Mouse (Mus musculus) embryonic fibroblast, embryonic 13.5 days (primary cell): ENCODE data around the gene A4galt. TPM values are rescaled to one million over a fixed set of nuclear protein-coding genes. Genes with fewer than 3 reads are reported as not detected.

Experiments used
- H3K27ac ChIP-seq: 2 replicates; pipeline ENCODE4 v1.5.1; 2012; ENCODE audit warnings: low read length, control low read depth, inconsistent platforms; ENCODE audit not compliant: insufficient read depth
- H3K4me1 ChIP-seq: 2 replicates; pipeline ENCODE4 v1.6.1; 2011; ENCODE audit warnings: low read length; ENCODE audit not compliant: control insufficient read depth, insufficient read depth
- H3K4me3 ChIP-seq: 2 replicates; pipeline ENCODE4 v1.5.1; 2011; ENCODE audit warnings: mild to moderate bottlenecking, control low read depth, low read length; ENCODE audit not compliant: insufficient read depth
- CTCF ChIP-seq: IDR thresholded peaks from 2 replicates; pipeline ENCODE4 v1.5.1; 2011; ENCODE audit warnings: mild to moderate bottlenecking, control low read depth, low read length, moderate library complexity, borderline replicate concordance; ENCODE audit not compliant: insufficient read depth
- POLR2A ChIP-seq: IDR thresholded peaks from 2 replicates; pipeline ENCODE4 v1.6.1; 2011; ENCODE audit warnings: low read depth, mild to moderate bottlenecking, control low read depth, low read length, moderate library complexity
- polyA plus RNA-seq: library from polyadenylated mRNA; stranded (reverse); fragments of >200 nt; gene quantifications from 2 replicates; pipeline ENCODE4 v1.2.4, GENCODE M21; 2011; ENCODE audit warnings: low read depth; ENCODE audit not compliant: missing spikeins, insufficient read length

A4galt gene
- polyA plus RNA-seq, 1 experiment = 14.0 TPM

DNA sequence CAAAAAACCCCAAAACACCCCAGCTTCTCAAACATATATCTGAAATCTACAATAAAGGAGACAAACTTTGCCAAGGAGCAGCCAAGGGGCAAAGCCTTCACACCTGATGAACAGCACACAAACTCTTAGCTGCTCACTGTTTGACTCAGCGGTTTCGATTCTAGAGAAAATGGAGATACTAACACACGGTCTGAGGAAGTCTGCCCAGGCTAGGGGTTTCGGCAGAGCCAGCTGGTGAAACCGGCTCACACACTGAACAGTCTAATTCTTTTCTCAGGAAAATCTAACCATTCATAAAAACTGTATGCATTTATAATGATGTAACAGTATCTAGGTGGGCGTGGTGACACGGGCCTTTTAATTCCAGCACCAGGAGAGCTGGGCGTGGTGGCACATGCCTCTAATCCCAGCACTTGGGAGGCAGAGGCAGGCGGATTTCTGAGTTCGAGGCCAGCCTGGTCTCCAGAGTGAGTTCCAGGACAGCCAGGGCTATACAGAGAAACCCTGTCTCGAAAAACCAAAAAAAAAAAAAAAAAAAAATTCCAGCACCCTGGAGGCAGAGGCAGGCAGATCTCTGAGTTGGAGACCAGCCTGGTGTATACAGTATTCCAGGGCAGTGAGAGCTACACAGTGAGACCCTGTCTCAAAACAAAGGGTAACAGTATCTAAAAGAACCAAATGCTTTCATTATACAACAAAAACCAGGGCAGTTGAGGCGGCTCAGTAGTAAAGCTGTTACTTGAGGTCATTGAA lies 1.9 kb downstream of the A4galt start:
- no peak overlapping the region for H3K4me3 ChIP-seq
- no peak overlapping the region for H3K27ac ChIP-seq
- no peaks in the 10 kb centered on the region for H3K4me1 ChIP-seq
- TF ChIP-seq POLR2A = no peak

DNA sequence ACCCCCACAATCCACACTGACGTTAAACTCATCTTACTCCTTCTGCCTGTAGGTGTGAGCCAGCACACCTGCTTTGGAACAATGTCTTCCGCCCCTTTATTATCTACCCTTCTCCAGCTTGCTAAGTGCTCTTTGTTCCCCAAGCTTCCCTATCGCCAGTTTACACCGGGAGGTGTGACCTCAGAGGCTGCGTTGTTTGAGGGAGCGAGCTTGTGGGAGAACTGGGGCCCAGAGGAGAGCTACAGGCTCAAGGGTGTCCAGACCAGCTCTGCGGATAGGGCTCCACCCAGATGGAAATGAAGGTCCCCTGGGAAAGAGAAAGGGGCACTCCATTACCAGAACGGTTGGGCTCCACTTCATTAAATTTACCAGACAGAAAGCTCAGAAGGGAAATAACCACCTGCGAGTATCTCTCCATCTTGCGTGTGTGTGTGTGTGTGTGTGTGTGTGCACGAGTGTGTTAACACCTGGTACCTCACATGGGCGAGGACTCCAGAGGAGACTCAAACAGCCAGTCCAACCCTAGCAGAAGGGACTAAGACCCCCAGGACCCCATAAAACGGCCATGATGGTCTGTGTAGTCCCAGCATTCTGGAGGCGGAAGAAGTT lies 3.2 kb downstream of the A4galt start:
- H3K4me1 ChIP-seq = no peaks in the 10 kb centered on the region
- H3K4me3 ChIP-seq = no peak overlapping the region
- no peak for TF ChIP-seq CTCF
- TF ChIP-seq POLR2A = no peak
- H3K27ac ChIP-seq = no peak overlapping the region

DNA sequence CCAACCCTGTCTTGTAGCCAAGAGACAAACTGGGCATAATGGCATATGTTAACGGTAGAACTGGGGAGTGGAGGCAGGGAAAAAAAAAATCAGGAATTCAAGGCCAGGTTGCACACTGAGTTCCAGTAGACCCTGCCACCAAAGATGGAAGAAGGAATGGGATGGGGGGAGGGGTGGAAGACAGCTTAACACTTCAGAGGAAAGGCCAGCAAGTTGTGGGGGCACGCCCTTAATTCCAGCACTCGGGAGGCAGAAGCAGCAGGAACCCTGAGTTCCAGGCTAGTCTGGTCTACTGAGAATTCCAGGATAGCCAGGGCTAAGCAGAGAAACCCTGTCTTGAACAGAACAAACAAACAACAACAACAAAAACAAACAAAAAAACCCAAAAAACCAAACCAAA lies 7.2 kb downstream of the A4galt start:
- no peak overlapping the region for H3K4me3 ChIP-seq
- no peak overlapping the region for H3K27ac ChIP-seq
- H3K4me1 ChIP-seq = no peaks in the 10 kb centered on the region
- TF ChIP-seq POLR2A = no peak
- no peak for TF ChIP-seq CTCF

DNA sequence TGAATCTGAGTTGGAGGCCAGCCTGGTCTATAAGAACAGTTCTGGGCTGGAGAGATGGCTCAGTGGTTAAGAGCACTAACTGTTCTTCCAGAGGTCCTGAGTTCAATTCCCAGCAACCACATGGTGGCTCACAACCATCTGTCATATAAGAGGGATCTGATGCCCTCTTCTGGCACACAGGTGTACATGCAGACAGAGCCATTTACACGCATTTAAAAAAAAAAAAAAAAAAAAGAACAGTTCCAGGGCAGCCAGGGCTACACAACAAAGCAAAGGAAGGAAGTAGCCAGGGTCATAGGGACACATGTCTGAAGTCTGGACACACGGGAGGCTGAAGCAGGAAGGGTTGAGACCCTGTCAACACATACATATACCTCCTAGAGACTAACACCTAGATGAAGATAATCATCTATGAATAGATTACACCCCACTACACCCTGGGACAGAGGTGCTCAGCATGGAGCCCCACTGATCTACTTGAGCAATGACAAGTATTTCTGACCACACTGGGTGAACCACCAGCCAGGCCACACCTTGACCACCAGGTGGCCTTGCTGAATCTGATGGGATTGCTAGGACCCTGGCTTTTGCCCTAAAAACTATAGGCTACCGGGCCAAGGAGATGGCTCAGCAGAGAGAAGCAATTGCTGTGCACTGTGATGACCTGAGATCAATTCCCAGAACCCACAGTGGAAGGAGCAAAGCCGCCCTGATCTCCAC lies 9.5 kb downstream of the A4galt start:
- TF ChIP-seq POLR2A (no peak), CTCF (no peak)
- H3K4me1 ChIP-seq = no peaks in the 10 kb centered on the region
- H3K27ac ChIP-seq = no peak overlapping the region
- H3K4me3 ChIP-seq = no peak overlapping the region

DNA sequence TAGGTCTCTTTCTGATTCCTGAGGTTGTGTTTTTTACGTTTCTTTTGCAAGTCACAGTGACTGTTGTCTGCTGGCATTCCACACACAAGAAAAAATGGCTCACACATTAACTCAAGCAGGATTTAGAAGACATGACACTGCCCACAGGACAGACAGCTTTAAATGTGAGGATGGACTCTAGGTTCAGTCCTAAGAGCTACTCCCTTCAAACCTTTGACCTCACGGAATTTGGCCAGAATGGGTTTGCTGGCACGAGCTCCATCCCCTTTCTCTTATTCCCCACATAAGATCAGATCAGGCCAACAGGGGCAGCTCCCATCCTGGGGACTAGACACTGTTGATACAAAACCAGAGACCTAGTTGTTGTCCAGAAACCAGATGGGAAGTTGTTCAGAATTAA lies 10.1 kb downstream of the A4galt start:
- H3K4me1 ChIP-seq = no peaks in the 10 kb centered on the region
- H3K27ac ChIP-seq = no peak overlapping the region
- no peak overlapping the region for H3K4me3 ChIP-seq
- TF ChIP-seq CTCF (no peak), POLR2A (no peak)

DNA sequence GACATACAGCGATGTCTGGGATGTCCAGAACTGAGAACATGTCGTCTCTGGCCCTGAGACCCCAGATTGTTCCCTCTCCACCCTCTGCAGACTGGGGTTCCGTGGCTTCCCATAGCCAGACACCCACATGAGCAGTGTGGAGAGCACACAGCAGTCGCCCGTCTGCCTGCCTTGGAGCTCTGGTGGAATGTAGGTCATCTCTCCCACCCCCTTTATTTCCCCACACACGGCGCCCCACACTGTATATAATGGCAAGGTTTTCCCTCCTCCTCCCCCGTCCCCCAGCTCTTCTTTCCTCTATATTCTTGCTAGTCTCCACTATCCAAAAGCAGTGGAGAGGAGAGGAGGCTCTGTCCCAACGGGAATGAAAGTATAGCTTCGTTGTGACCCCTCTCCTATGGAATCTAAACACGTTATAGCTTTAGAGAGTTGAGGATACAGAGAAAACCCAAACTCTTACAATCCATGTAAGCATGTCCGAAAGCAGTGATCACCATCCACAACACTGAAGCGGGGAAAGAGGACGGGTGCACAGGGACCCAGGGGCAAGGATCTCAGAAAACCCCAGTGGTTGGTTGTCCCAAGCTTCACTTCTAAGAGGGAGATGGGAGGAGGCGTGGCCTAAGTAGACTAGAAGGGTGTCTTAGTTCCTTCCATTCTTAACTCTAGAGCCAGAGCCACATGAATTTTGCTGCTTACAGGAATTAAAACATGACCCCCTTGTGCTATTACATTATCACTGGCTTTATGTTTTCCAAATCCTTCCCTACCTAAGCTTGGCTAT lies 13.9 kb downstream of the A4galt start:
- Histone ChIP-seq H3K27ac (no peak overlapping the region), H3K4me3 (no peak overlapping the region), H3K4me1 (no peaks in the 10 kb centered on the region)
- no peak for TF ChIP-seq POLR2A
- TF ChIP-seq CTCF = no peak

DNA sequence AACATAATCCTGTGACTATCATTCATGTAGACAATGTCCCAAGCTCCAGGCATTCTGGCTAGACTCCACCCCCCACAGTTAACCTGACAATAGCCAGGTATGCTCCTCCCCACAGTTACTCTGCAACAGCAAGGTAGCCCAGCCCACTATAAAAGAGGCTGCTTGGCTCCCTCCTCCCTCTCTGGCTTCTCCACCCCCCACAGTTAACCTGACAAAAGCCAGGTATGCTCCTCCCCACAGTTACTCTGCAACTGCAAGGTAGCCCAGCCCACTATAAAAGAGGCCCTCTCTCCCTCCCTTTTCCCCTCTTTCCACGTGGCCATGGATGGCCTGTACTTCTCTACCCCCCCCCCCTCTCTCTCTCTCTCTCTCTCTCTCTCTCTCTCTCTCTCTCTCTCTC lies 14.8 kb downstream of the A4galt start:
- TF ChIP-seq POLR2A (no peak), CTCF (no peak)
- Histone ChIP-seq H3K4me3 (no peak overlapping the region), H3K4me1 (no peaks in the 10 kb centered on the region)

DNA sequence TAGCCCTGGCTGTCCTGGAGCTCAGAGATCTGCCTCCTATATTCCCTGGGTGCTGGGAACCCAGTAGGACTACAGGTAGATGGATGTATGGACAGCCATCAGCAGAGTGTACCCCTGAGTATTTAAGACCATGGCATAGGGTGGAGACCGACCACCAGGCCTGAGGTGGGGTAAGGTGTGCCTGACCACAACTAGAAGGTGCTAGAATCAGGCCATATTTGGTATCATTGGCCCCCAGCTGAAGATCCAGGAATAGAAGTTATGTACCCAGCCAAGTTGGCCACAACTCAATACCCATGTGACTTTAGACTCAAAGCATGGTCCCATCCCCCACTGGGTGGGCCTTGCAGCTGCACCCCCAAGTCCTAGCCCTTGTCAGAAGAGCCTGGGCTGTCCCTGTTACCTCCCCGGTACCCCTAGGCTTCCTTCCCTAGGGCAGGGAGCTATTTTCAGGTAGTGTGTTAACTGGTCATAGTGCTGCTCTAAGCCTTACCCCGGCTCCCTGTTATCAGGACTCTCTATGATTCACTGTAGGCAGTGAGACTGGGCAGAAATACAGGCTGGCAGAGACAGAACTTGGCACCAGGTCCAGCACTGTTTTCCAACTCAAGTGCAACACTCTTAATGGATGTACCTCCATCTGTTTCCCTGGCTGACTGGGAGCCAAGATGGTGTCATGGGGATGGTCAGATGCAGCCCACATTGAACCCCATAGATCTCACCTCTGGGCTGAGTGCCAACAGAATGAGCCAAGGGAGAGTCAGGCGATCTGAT lies 18.2 kb downstream of the A4galt start:
- Histone ChIP-seq H3K4me1 (no peaks in the 10 kb centered on the region), H3K4me3 (no peak overlapping the region), H3K27ac (no peak overlapping the region)
- TF ChIP-seq CTCF (no peak), POLR2A (no peak)

More for the DNA sequence above, 14.8 kb downstream of the A4galt start:
- no peak overlapping the region for H3K27ac ChIP-seq

DNA sequence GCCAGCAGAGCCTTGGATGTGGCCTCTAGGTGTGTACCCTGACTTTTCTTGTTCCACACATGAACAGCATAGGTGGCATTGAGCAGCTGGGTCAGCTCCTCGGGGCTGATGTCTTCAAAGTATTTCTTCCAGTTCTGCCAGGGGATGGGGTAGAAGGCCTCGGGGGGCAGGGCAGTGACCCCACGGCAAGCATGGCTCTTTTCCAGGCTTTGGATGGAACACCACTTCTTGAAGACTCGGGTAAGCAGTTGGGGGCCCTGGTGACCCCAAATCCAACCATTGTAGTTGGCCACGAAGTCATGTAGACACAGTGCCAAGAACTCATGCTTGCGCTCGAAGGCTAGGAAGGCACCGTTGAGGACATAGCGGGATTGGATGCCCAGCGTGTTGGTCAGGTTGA lies 24.0 kb downstream of the A4galt start:
- TF ChIP-seq CTCF (no peak), POLR2A (no peak)
- H3K27ac ChIP-seq = no peak overlapping the region
- H3K4me1 ChIP-seq = peaks cover 14% of the 10 kb centered on the region
- H3K4me3 ChIP-seq = no peak overlapping the region
